Mouse (Mus musculus) thymus, adult 2 months (tissue): ENCODE data around the gene Rfc4.

Experiments
- CTCF ChIP-seq: fragments of 200-500 bp; IDR thresholded peaks from 2 replicates; pipeline ENCODE4 v1.5.1; 2012; ENCODE audit warnings: mild to moderate bottlenecking, control low read depth, low read length, moderate library complexity, borderline replicate concordance; ENCODE audit not compliant: control insufficient read depth, poor library complexity, insufficient read depth; ENCODE audit errors: extremely low read depth
- POLR2A ChIP-seq: fragments of 200-500 bp; IDR thresholded peaks from 2 replicates; pipeline ENCODE4 v1.6.1; 2012; ENCODE audit warnings: mild to moderate bottlenecking, low read length, control low read depth, moderate library complexity; ENCODE audit not compliant: control insufficient read depth, poor library complexity, insufficient read depth; ENCODE audit errors: extremely low read depth

DNA sequence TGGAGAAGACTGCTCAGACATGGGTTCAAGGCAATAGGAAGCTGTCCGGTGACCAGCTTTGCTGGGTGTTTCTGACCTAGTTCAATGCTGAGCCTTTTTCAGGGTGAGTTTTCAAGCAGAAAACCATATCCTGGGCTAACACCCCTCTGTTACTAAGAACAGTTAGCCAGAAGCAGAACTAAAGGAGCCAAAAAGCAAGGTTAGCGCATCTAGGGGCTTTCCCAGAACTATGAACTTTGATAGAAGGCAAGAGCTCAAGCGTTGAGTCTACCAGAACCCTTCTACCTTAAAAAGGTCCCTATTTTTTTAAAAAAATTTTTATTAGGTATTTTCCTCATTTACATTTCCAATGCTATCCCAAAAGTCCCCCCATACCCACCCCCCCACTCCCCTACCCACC, 13.4 kb upstream of the Rfc4 start:
- TF ChIP-seq POLR2A: no peak
- TF ChIP-seq CTCF: no peak
